Mouse (Mus musculus): ENCODE data around the gene Isyna1. TPM values are rescaled to one million over a fixed set of nuclear protein-coding genes. Genes with fewer than 3 reads are reported as not detected.

The Isyna1 gene
- total RNA-seq, 2 experiments from 2014 or later = 3.2 to 4.3 TPM

DNA sequence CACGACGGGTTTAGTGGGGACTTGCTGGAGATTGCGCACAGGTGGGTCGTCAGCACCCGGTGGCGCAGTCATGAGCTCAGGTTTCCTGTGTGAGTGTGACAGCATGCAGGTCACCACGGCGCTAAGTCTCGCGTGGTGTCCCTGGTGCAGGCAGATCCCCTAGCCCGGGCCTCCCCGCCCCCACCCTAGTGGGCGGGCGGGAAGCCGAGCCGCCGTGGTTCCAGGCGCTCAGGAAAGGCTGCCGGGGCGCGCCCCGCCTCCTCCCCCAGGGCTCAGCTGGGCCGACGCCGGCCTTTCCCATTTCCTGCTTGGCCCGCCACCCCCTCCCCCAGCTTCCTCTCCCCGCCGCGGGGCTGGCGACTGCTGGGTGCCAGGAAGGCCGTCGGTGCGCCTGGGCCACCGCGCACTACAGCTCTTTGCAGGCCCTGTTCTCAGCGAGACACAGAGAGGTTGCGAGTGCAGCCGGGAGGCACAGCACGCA lies 15.2 kb downstream of the Isyna1 start:
- TF ChIP-seq CTCF (IDR thresholded peaks at IDR 0.05) = no peak
- peak; percentile 93 for DNase-seq
- Histone ChIP-seq H3K4me3 (peak overlapping the region; percentile 97), H3K27ac (peak overlapping the region; percentile 96)
- intact Hi-C loops (cut with DNase I) = no loop called here

DNA sequence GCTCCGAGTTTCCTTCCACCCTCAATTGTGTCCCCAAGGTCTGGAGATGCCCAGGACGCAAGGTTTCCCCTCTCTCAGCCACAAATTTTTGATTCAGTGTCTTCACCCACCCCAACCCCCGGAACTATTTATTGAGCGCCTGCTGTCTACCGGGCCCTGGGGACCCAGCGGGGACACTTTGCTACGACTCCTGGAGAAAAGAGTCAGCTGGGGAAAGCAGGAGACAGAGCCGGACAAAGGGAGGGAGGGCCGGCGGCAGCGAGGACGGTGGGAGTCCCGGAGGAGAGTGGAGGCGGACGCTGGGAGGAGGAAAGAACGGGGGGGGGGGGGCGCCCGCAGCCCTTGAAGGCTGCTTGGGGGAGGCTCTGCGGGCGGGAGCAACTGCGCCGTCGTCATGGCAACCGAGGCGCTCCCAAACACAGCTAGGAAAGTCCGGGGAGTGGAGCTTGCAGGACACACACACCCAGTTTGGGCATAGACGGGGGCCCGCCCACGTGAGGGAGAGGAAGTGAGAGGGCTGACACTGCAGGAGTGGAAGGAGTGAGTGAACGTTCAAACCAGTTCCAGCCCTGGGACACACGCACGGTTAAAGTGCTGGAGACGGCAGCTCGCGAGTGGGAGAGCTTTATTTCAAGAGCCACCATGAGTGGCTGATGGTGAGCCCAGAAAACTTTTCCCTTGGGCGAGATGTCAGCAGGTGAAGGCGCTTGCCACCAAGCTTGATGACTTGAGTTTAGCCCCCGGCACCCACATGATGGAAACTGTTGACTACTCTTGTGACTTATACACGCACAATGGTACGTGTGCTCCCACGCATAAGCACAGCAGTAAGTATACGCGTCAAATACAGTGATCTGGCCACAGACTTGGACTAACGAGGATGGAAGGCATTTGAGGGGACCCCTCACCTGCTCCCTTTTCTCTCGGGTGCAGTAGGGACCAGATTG lies 15.9 kb downstream of the Isyna1 start:
- intact Hi-C loops (cut with DNase I) = loop anchor here (5.0 kb wide), 1 partner anchor 42 kb away; no protein-coding TSS in a partner anchor
- peak overlapping the region; percentile 96 for H3K27ac ChIP-seq
- TF ChIP-seq CTCF (IDR thresholded peaks at IDR 0.05) = no peak
- peak overlapping the region; percentile 97 for H3K4me3 ChIP-seq
- DNase-seq = peak; percentile 93

DNA sequence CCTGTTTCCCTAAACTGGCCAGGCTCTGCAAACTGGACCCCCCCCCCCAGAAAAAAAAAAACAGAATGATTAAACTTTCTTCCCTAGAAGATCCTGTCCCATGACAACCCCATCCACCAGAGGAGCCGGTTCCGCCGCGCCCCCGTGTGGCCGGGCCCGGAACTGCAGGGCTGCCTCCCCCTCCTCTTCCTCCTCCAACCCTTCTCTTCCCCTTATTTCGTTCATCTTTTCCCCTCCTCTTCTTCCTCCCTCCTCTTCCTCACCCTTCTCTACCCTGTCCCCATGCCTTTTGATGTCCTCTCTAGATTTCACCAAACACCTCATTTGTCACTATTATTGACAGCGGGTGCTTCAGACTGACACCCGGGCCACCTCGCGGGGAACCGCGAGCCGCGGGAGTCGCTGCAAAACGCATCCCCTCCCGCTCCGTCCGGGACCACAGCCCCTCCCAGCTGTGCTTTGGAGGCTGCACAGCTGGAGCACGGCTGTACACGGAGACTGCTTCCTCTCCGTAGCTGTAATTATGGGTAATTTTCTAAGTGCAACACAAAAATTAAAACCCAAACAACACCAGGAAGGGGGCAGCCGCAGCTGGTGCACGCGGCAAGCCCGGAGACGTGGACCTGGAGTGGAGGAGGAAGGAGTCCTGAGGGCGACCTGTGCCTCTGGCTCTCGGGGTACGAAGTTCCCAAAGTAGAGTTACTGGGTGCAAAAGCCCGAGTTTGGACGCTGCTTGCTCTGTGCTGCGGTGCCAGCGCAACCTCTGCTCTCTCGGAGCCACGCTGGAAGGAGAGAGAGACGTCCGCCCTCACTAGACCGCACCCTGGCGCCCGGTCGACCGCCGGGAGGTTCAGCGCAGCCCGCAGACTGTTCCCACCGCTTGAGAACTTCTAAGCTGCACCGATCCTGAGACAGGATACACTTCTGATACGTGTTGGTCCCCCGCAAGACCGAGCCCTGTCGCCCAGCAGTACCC lies 16.9 kb downstream of the Isyna1 start:
- peak overlapping the region; percentile 97 for H3K4me3 ChIP-seq
- peak; percentile 90 for DNase-seq
- peak; percentile 86 for TF ChIP-seq CTCF (IDR thresholded peaks at IDR 0.05)
- H3K27ac ChIP-seq = peak overlapping the region; percentile 96
- intact Hi-C loops (cut with DNase I) = loop anchor here (5.0 kb wide), 1 partner anchor 41 kb away; no protein-coding TSS in a partner anchor

DNA sequence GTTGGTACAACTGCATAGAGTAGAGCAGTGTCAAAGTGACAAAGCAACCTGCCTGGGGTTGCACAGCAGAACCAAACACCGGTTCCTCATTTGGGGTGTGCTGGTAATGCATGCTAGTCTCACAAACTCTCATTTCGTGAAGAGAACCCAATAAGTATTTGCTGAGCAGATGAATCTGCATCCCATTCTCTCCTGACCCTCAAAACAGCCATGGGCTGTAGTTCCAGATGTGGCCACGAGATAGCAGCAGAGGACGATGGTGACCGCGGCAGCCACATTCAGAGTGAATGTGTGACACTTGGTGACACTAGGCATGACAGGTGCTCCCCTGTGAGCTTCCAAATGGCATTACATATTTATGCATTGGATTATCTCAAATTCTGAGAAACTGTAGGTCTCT lies 17.7 kb downstream of the Isyna1 start:
- Histone ChIP-seq H3K27ac (peak overlapping the region; percentile 96), H3K4me3 (peak overlapping the region; percentile 97)
- intact Hi-C loops (cut with DNase I) = loop anchor here (2.0 to 5.0 kb wide), 2 partner anchors 17 to 40 kb away; no protein-coding TSS in a partner anchor
- peak; percentile 88 for DNase-seq
- peak; percentile 99 for TF ChIP-seq CTCF (IDR thresholded peaks at IDR 0.05)

GRCm38 (mm10) chr8:70613763-70614162 lies 19.6 kb downstream of the Isyna1 start:
- no peak for DNase-seq
- no peak for TF ChIP-seq CTCF (IDR thresholded peaks at IDR 0.05)
- no peak overlapping the region for H3K4me3 ChIP-seq
- intact Hi-C loops (cut with DNase I) = loop anchor here (2.0 to 5.0 kb wide), 2 partner anchors 15 to 39 kb away; no protein-coding TSS in a partner anchor
- no peak overlapping the region for H3K27ac ChIP-seq

GRCm38 (mm10) chr8:70614469-70614868 lies 20.3 kb downstream of the Isyna1 start:
- TF ChIP-seq CTCF (IDR thresholded peaks at IDR 0.05) = no peak
- Histone ChIP-seq H3K27ac (no peak overlapping the region), H3K4me3 (no peak overlapping the region)
- intact Hi-C loops (cut with DNase I) = loop anchor here (5.0 kb wide), 1 partner anchor 38 kb away; no protein-coding TSS in a partner anchor
- DNase-seq = no peak

- H3K27ac ChIP-seq = no peak overlapping the region
- no peak for TF ChIP-seq CTCF (IDR thresholded peaks at IDR 0.05)
- intact Hi-C loops (cut with DNase I) = no loop called here
- no peak overlapping the region for H3K4me3 ChIP-seq
- DNase-seq = no peak
Observed at GRCm38 (mm10) chr8:70615281-70615680, 21.1 kb downstream of the Isyna1 start.

GRCm38 (mm10) chr8:70615894-70616293 lies 21.7 kb downstream of the Isyna1 start, which contains the start of gene Lrrc25:
Lrrc25 (plus strand) TSS chr8:70616155.
- TF ChIP-seq CTCF (IDR thresholded peaks at IDR 0.05) = no peak
- no peak for DNase-seq

GRCm38 (mm10) chr8:70616645-70617044 lies 22.5 kb downstream of the Isyna1 start:
- H3K4me3 ChIP-seq = peak overlapping the region; percentile 45
- intact Hi-C loops (cut with DNase I) = no loop called here
- no peak for TF ChIP-seq CTCF (IDR thresholded peaks at IDR 0.05)
- H3K27ac ChIP-seq = peak overlapping the region; percentile 9; the same call in 1 of the 2 replicates
- no peak for DNase-seq

More at GRCm38 (mm10) chr8:70615894-70616293, 21.7 kb downstream of the Isyna1 start, which contains the start of gene Lrrc25:
- Histone ChIP-seq H3K27ac (peak within 1 kb of the TSS; percentile 35; the same call in 1 of the 2 replicates), H3K4me3 (peak within 1 kb of the TSS; percentile 45)
- intact Hi-C loops (cut with DNase I) = no loop called here

GRCm38 (mm10) chr8:70617985-70618384 lies 23.8 kb downstream of the Isyna1 start:
- TF ChIP-seq CTCF (IDR thresholded peaks at IDR 0.05) = no peak
- H3K4me3 ChIP-seq = peak overlapping the region; percentile 45
- H3K27ac ChIP-seq = peak overlapping the region; percentile 49
- no peak for DNase-seq
- intact Hi-C loops (cut with DNase I) = no loop called here

- Histone ChIP-seq H3K4me3 (peak overlapping the region; percentile 33; the same call in 1 of the 2 replicates), H3K27ac (no peak overlapping the region)
- no peak for TF ChIP-seq CTCF (IDR thresholded peaks at IDR 0.05)
- no peak for DNase-seq
- intact Hi-C loops (cut with DNase I) = no loop called here
Observed at GRCm38 (mm10) chr8:70618888-70619334, 24.7 kb downstream of the Isyna1 start.

- TF ChIP-seq CTCF (IDR thresholded peaks at IDR 0.05) = no peak
Observed at GRCm38 (mm10) chr8:70622220-70622619, 28.0 kb downstream of the Isyna1 start.

More at GRCm38 (mm10) chr8:70622220-70622619, 28.0 kb downstream of the Isyna1 start:
- no peak for DNase-seq
- intact Hi-C loops (cut with DNase I) = loop anchor here (5.0 kb wide), 1 partner anchor 35 kb away; no protein-coding TSS in a partner anchor
- Histone ChIP-seq H3K4me3 (no peak overlapping the region), H3K27ac (no peak overlapping the region)

All from gastrocnemius, adult 2 months (tissue).